Mouse (Mus musculus) kidney, postnatal 0 days (tissue): ENCODE measurements around the gene Camkmt. TPM values are rescaled to one million over a fixed set of nuclear protein-coding genes. Genes with fewer than 3 reads are reported as not detected.

Experiments used
- ATAC-seq: fragments of 200-750 bp; cut with Nextera tagmentation; replicated peaks from 2 replicates; pipeline ENCODE4 v1.8.0; 2017; ENCODE audit warnings: low read depth, moderate number of reproducible peaks, moderate TSS enrichment, moderate library complexity; ENCODE audit not compliant: low FRiP score
- DNase-seq: peaks from one replicate; pipeline ENCODE4 v3.0.0-alpha.2; 2016; ENCODE audit warnings: low spot score
- H3K27ac ChIP-seq: fragments of 300-500 bp; sonication (generic); 2 replicates; pipeline ENCODE4 v1.5.1; 2014; ENCODE audit warnings: mild to moderate bottlenecking
- H3K27me3 ChIP-seq: fragments of 300-500 bp; sonication (generic); 2 replicates; pipeline ENCODE4 v1.6.1; 2014; ENCODE audit warnings: low read length, mixed read lengths; ENCODE audit not compliant: insufficient read depth
- H3K36me3 ChIP-seq: fragments of 300-500 bp; sonication (generic); 2 replicates; pipeline ENCODE4 v1.6.1; 2014; ENCODE audit warnings: low read length, mixed read lengths; ENCODE audit not compliant: insufficient read depth
- H3K4me1 ChIP-seq: fragments of 300-500 bp; sonication (generic); replicated peaks from 2 replicates; pipeline ENCODE4 v1.6.1; 2014; ENCODE audit warnings: antibody characterized with exemption, low read length, mixed read lengths; ENCODE audit not compliant: insufficient read depth
- H3K4me2 ChIP-seq: fragments of 300-500 bp; sonication (generic); 2 replicates; pipeline ENCODE4 v1.6.1; 2014; ENCODE audit warnings: mild to moderate bottlenecking, low read length, moderate library complexity, mixed read lengths
- H3K4me3 ChIP-seq: fragments of 300-500 bp; sonication (generic); replicated peaks from 2 replicates; pipeline ENCODE4 v1.5.1; 2014; ENCODE audit warnings: low read depth, low read length
- H3K9ac ChIP-seq: fragments of 300-500 bp; sonication (generic); 2 replicates; pipeline ENCODE4 v1.6.1; 2014; ENCODE audit warnings: low read depth, low read length
- H3K9me3 ChIP-seq: fragments of 300-500 bp; sonication (generic); replicated peaks from 2 replicates; pipeline ENCODE4 v1.6.1; 2016; ENCODE audit warnings: low read length, inconsistent platforms, mixed read lengths
- CTCF ChIP-seq: IDR thresholded peaks from 2 replicates; pipeline ENCODE4 v1.5.1; 2016; ENCODE audit warnings: antibody characterized with exemption, low read depth, mild to moderate bottlenecking, moderate library complexity
- WGBS: fragments of 180-500 bp; shearing (Covaris S2); extraction: QIAGEN DNeasy Blood & Tissue Kit; methylation state at CpG from one replicate; pipeline ENCODE4 v1.1.7; 2014; 5-methylcytosine and 5-hydroxymethylcytosine counted together
- polyA plus RNA-seq: library from polyadenylated mRNA; unstranded; fragments of >200 nt; fragmentation: Nextera tagmentation; extraction: Ambion mirVana; gene quantifications from 2 replicates; pipeline ENCODE4 v1.2.1, GENCODE M21; 2015

Camkmt gene
- polyA plus RNA-seq, 1 experiment from 2014 or later = 14.4 TPM

DNA sequence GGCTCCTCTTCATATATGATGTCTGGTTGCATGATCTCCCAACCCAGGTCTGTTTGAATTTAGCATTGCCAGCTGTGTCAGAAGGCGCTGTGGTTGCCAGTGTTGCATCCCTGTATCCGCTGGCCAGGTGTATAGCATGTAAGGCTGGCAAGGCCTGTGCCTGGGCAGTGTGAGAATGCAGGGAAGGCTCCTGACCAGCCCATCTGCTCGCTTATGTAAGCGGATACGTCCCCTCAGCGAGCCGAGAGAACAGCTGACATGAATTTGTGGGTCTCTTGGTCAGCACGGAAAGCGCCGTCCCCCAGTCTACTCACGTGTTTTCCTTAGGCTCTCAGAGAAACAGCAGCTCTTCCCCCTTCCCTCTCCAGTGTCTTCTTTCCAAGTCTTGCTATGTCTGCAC is 102.9 kb downstream of the Camkmt start:
- H3K27me3 ChIP-seq = no peaks in the 10 kb centered on the region
- no peaks in the 10 kb centered on the region for H3K36me3 ChIP-seq
- 57% methylated on average over 11 of the region's 11 CpGs for WGBS
- no peaks in the 10 kb centered on the region for H3K9me3 ChIP-seq
- DNase-seq (peak; percentile 32), ATAC-seq (no peak)
- no peak for TF ChIP-seq CTCF
- H3K4me2 ChIP-seq = no peak overlapping the region
- no peaks in the 10 kb centered on the region for H3K4me1 ChIP-seq
- H3K27ac ChIP-seq = no peak overlapping the region
- H3K9ac ChIP-seq = no peak overlapping the region
- no peak overlapping the region for H3K4me3 ChIP-seq

DNA sequence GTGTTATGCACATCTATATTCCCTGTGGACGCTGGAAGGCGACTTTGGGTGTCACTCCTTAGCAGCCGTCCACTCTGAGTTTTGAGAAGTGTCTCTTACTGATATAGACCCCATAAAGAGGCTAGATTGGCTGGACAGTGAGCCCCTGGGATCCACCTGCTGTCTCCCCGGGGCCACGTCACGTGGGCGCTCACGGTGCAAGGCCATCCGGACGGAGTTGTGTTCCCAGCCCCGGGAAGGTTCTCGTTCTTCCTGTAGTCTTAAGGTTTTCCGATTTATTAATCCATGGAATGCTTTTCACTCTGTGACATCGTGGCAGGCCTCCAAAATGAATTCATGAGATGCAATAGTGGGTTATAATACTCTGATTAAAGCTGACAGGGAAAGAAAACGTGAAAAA is 108.4 kb downstream of the Camkmt start:
- H3K27ac ChIP-seq = peak overlapping the region; percentile 51
- no peak overlapping the region for H3K4me2 ChIP-seq
- no peaks in the 10 kb centered on the region for H3K9me3 ChIP-seq
- H3K4me1 ChIP-seq = no peaks in the 10 kb centered on the region
- no peak overlapping the region for H3K9ac ChIP-seq
- DNase-seq = no peak
- TF ChIP-seq CTCF = no peak
- H3K4me3 ChIP-seq = no peak overlapping the region
- H3K27me3 ChIP-seq = no peaks in the 10 kb centered on the region
- ATAC-seq = no peak
- 83% methylated on average over 15 of the region's 15 CpGs for WGBS
- H3K36me3 ChIP-seq = no peaks in the 10 kb centered on the region

DNA sequence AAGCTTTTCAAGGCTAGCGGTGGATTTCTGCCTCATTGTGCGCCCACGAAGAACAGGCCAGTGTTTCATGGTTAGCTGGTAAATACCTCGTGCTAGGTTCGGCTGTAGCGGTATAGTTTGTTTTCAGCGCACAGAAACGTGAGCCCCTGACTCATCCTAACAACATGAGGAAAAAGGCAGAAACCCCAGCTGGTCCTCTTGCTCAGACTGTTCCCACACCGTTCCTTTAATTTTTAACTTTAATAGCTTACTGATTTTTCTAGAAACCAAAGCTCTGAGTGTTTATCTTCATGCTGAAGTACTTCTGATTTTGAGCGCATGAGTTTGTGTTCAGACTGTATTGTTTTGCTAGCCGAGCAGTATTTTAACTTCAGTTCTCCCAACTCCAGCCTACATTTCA is 109.0 kb downstream of the Camkmt start:
- no peaks in the 10 kb centered on the region for H3K27me3 ChIP-seq
- ATAC-seq (peak; percentile 73), DNase-seq (peak; percentile 28)
- H3K27ac ChIP-seq = peak overlapping the region; percentile 51
- WGBS = 59% methylated on average over 11 of the region's 11 CpGs
- no peaks in the 10 kb centered on the region for H3K4me1 ChIP-seq
- no peaks in the 10 kb centered on the region for H3K36me3 ChIP-seq
- TF ChIP-seq CTCF = no peak
- no peak overlapping the region for H3K9ac ChIP-seq
- H3K4me3 ChIP-seq = no peak overlapping the region
- no peak overlapping the region for H3K4me2 ChIP-seq
- no peaks in the 10 kb centered on the region for H3K9me3 ChIP-seq

DNA sequence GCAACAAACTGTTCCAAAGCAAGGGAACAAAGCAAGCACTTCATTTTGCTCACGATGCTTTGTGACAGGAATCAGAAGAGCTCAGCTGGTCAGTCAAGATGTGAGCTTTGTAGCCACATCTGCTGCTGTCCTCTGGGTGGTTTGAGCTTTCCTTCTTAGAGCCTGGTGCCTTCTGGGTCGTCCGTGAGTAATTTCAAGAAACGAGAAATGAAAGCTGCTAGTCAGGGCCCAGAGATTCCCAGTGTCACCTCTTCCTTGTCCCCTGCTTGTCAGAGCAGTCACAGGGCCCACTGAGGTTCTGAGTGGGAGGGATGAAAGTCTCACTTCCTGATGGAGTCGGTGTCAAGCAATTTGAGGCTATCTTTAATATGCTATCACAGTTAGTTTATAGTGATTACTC is 127.7 kb downstream of the Camkmt start:
- TF ChIP-seq CTCF = no peak
- 72% methylated on average over 5 of the region's 5 CpGs for WGBS

DNA sequence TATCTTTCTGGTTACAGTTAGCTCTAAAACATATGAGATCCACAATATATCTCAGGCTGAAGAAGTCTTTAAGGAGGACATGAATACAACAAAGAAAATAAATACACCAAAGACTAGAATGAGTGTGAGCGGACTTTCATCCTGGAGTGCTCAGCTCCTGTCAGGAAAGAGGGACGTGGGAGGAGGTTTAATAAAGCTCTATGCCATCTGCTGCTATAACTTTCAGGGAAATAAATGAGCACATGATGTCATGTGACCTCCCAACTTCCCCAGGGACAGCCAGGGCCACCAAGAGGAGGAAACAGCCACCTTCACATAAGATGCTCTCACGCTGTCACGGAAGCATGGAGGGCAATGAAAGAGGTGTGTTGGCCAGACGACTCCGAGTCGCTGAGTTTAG is 151.8 kb downstream of the Camkmt start:
- Histone ChIP-seq H3K9ac (no peak overlapping the region), H3K36me3 (no peaks in the 10 kb centered on the region), H3K4me1 (no peaks in the 10 kb centered on the region), H3K9me3 (no peaks in the 10 kb centered on the region), H3K4me3 (no peak overlapping the region), H3K4me2 (no peak overlapping the region), H3K27ac (no peak overlapping the region), H3K27me3 (no peaks in the 10 kb centered on the region)
- WGBS = 65% methylated on average over 7 of the region's 7 CpGs
- no peak for DNase-seq
- no peak for ATAC-seq
- no peak for TF ChIP-seq CTCF

More for the DNA sequence above, 127.7 kb downstream of the Camkmt start:
- no peaks in the 10 kb centered on the region for H3K36me3 ChIP-seq
- H3K4me3 ChIP-seq = no peak overlapping the region
- no peaks in the 10 kb centered on the region for H3K27me3 ChIP-seq
- H3K4me1 ChIP-seq = no peaks in the 10 kb centered on the region
- DNase-seq (no peak), ATAC-seq (no peak)
- no peak overlapping the region for H3K4me2 ChIP-seq
- H3K27ac ChIP-seq = no peak overlapping the region
- H3K9me3 ChIP-seq = no peaks in the 10 kb centered on the region
- H3K9ac ChIP-seq = no peak overlapping the region

DNA sequence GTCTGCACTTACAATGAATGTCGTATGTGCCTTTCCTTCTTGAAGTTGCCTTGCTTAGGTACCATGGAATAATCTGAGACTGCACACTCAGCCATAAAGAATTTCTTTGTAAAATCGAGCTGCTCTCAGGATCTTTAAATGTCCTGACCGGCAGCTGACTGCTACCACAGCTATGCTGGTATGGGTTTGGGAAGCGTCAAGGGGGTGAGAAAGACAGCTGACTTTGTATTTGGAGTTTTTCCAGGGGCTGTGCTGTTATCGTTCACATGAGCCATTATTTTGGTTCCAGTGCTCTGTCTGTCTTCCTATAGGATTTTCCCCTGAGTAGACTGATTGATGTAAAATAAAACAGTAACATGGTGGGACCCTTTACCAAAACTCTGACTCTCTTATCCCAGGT is 158.6 kb downstream of the Camkmt start:
- no peaks in the 10 kb centered on the region; the same call in 1 of the 2 replicates for H3K4me1 ChIP-seq
- no peaks in the 10 kb centered on the region for H3K9me3 ChIP-seq
- DNase-seq = no peak
- H3K4me2 ChIP-seq = no peak overlapping the region
- no peaks in the 10 kb centered on the region for H3K27me3 ChIP-seq
- no peaks in the 10 kb centered on the region for H3K36me3 ChIP-seq
- no peak for TF ChIP-seq CTCF
- no peak for ATAC-seq
- H3K27ac ChIP-seq = no peak overlapping the region
- WGBS = 61% methylated on average over 5 of the region's 5 CpGs
- no peak overlapping the region for H3K9ac ChIP-seq
- H3K4me3 ChIP-seq = no peak overlapping the region

DNA sequence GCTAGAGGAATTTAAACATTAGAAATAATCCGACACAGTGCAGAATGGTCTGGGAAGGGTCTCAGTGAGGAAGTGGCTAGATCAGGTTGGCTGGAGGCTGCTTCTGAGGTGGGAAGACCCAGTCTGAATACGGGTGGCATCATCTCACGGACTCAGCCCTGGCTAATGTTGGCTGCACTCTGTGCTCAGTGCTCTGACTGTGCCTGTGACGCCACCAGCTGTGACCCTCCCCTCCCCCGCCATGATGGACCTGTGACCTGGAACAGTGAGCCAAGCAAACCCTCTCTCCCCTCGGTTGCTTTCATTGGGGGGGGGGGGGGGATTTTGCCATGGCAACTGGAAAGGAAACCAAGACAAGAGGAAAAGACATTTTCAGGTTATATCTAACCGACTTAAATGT is 159.4 kb downstream of the Camkmt start:
- H3K27ac ChIP-seq = no peak overlapping the region
- ATAC-seq = no peak
- H3K9me3 ChIP-seq = no peaks in the 10 kb centered on the region
- H3K36me3 ChIP-seq = no peaks in the 10 kb centered on the region
- no peak for DNase-seq
- H3K4me3 ChIP-seq = no peak overlapping the region
- H3K9ac ChIP-seq = no peak overlapping the region
- no peaks in the 10 kb centered on the region; the same call in 1 of the 2 replicates for H3K4me1 ChIP-seq
- TF ChIP-seq CTCF = no peak
- 29% methylated on average over 7 of the region's 7 CpGs for WGBS
- H3K27me3 ChIP-seq = no peaks in the 10 kb centered on the region
- H3K4me2 ChIP-seq = no peak overlapping the region
